Mouse (Mus musculus): ENCODE measurements at regions not wholly inside any gene's neighbourhood (a gene's known extent, or its start where the extent isn't known, plus 50 kb on each side); places are given as distances from the start of the nearest gene placed in this dataset.

GRCm38 (mm10) chr4:124178401-124179018 is 260.7 kb upstream of the 4930535I16Rik start:
- TF ChIP-seq CTCF (IDR thresholded peaks at IDR 0.05) = no peak
- no peak for TF ChIP-seq EP300 (IDR thresholded peaks at IDR 0.05)

Measured in lung, postnatal 0 days (tissue).